Mouse (Mus musculus) kidney, adult 2 months (tissue): Measurements from ENCODE around the gene Mtcp1.

Experiments used
- CTCF ChIP-seq: fragments of 200-500 bp; conservative IDR thresholded peaks from 2 replicates; pipeline ENCODE4 v1.5.1; 2011; ENCODE audit warnings: low read depth, mild to moderate bottlenecking, control low read depth, low read length, moderate library complexity, mixed read lengths; ENCODE audit not compliant: insufficient read depth, insufficient read length
- POLR2A ChIP-seq: fragments of 200-500 bp; IDR thresholded peaks from one replicate; pipeline ENCODE4 v1.6.1; 2011; ENCODE audit warnings: low read depth, low read length, control low read depth

DNA sequence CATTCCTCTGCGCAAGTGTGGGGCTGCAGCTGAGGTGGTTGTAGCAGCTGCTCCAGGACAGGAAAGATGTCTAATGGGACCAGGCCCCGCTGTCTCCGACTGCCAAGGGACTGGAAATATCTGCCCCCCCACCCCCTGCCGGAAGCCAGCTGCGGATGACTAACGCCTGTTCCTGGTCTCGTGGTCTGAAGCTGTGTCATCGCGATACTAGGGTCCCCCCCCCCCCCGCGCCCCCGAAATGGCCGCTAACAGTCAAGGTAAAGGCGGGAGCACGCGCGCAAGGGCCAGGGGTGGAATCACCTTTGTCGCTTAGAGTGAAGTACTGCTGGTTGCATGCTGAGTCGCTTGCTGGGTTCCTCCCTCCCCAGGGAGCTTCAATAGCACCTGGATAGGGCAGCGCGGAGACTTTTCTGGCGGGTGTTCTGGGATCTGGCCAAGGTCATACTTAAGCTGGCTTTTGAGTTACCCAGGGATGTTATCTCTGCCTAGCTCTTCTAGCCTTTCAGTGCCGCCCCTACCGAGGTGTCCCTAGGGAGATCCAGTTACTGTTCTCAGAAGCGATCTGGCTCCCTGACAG lies 34.1 kb downstream of the Mtcp1 start, which contains the start of the genes Fundc2 and F8:
- TF ChIP-seq POLR2A (no peak), CTCF (no peak)
